Mouse (Mus musculus): Measurements from ENCODE around the gene Dupd1.

- TF ChIP-seq CTCF (IDR thresholded peaks at IDR 0.05; ENCODE audit: borderline replicate concordance, insufficient read depth, low read depth, low read length) = no peak
- no peak for TF ChIP-seq POLR2A (IDR thresholded peaks at IDR 0.05; ENCODE audit: borderline replicate concordance, insufficient read depth, low read length)
Measured at GRCm38 (mm10) chr14:21640806-21641435, 73.5 kb downstream of the Dupd1 start.
